Mouse (Mus musculus): ENCODE data around the gene Vegfa. TPM values are rescaled to one million over a fixed set of nuclear protein-coding genes. Genes with fewer than 3 reads are reported as not detected.

Vegfa gene
- total RNA-seq, 2 experiments from 2014 or later, result 231 to 234 TPM

GRCm38 (mm10) chr17:46052146-46052545 lies 20.0 kb upstream of the Vegfa start:
- intact Hi-C loops (cut with DNase I), result no loop called here
- no peak for DNase-seq

GRCm38 (mm10) chr17:46051356-46051755 lies 19.2 kb upstream of the Vegfa start:
- intact Hi-C loops (cut with DNase I), result no loop called here
- no peak for DNase-seq

- intact Hi-C loops (cut with DNase I), result no loop called here
- no peak for DNase-seq
These were observed 17.4 kb upstream of the Vegfa start for GRCm38 (mm10) chr17:46049567-46049966.

GRCm38 (mm10) chr17:46048184-46048583 lies 16.0 kb upstream of the Vegfa start:
- intact Hi-C loops (cut with DNase I), result no loop called here
- no peak for DNase-seq

- intact Hi-C loops (cut with DNase I), result no loop called here
- no peak for DNase-seq
These were observed 13.6 kb upstream of the Vegfa start for GRCm38 (mm10) chr17:46045742-46046141.

- no peak for DNase-seq
- intact Hi-C loops (cut with DNase I), result no loop called here
These were observed 12.8 kb upstream of the Vegfa start for GRCm38 (mm10) chr17:46044953-46045352.

GRCm38 (mm10) chr17:46042158-46042557 lies 10.0 kb upstream of the Vegfa start:
- DNase-seq, result no peak
- intact Hi-C loops (cut with DNase I), result no loop called here

- intact Hi-C loops (cut with DNase I), result loop anchor here (2.0 kb wide), 1 partner anchor 91 kb away; no protein-coding TSS in a partner anchor
- no peak for DNase-seq
These were observed 9.5 kb upstream of the Vegfa start for GRCm38 (mm10) chr17:46041679-46042078.

- DNase-seq, result peak in 1 of 2 experiments; percentile 55
- intact Hi-C loops (cut with DNase I), result loop anchor here (2.0 kb wide), 1 partner anchor 92 kb away; no protein-coding TSS in a partner anchor
These were observed 9.1 kb upstream of the Vegfa start for GRCm38 (mm10) chr17:46041223-46041622.

- intact Hi-C loops (cut with DNase I), result loop anchor here (2.0 kb wide), 1 partner anchor 92 kb away; no protein-coding TSS in a partner anchor
- DNase-seq, result no peak
These were observed 8.4 kb upstream of the Vegfa start for GRCm38 (mm10) chr17:46040561-46040960.

GRCm38 (mm10) chr17:46038906-46039305 lies 6.7 kb upstream of the Vegfa start:
- intact Hi-C loops (cut with DNase I), result no loop called here
- DNase-seq, result peak in 1 of 2 experiments; percentile 47

- no peak for DNase-seq
- intact Hi-C loops (cut with DNase I), result no loop called here
These were observed 4.2 kb upstream of the Vegfa start for GRCm38 (mm10) chr17:46036400-46036799.

GRCm38 (mm10) chr17:46034110-46034509 lies 1.9 kb upstream of the Vegfa start:
- DNase-seq, result no peak
- intact Hi-C loops (cut with DNase I), result loop anchor here (5.0 kb wide), 1 partner anchor 77 kb away; no protein-coding TSS in a partner anchor

GRCm38 (mm10) chr17:46033607-46034006 lies 1.4 kb upstream of the Vegfa start:
- peak in 1 of 2 experiments; percentile 41 for DNase-seq
- intact Hi-C loops (cut with DNase I), result loop anchor here (2.0 to 5.0 kb wide), 2 partner anchors 76 to 219 kb away; no protein-coding TSS in a partner anchor

- no peak for DNase-seq
- intact Hi-C loops (cut with DNase I), result loop anchor here (2.0 to 5.0 kb wide), 2 partner anchors 76 to 218 kb away; no protein-coding TSS in a partner anchor
These were observed 953 bp upstream of the Vegfa start for GRCm38 (mm10) chr17:46033122-46033521.

- peak; percentile 76 to 87 for DNase-seq
These were observed 453 bp downstream of the Vegfa start for GRCm38 (mm10) chr17:46031621-46032211.

GRCm38 (mm10) chr17:46030731-46031620 lies 1.2 kb downstream of the Vegfa start:
- DNase-seq, result peak; percentile 81 to 82
- intact Hi-C loops (cut with DNase I), result loop anchor here (5.0 kb wide), 1 partner anchor 74 kb away; no protein-coding TSS in a partner anchor

More at GRCm38 (mm10) chr17:46031621-46032211, 453 bp downstream of the Vegfa start:
- intact Hi-C loops (cut with DNase I), result loop anchor here (1.0 to 5.0 kb wide), 5 partner anchors 74 to 300 kb away; no protein-coding TSS in a partner anchor

- peak; percentile 65 to 66 for DNase-seq
- intact Hi-C loops (cut with DNase I), result loop anchor here (5.0 kb wide), 1 partner anchor 73 kb away; no protein-coding TSS in a partner anchor
These were observed 1.8 kb downstream of the Vegfa start for GRCm38 (mm10) chr17:46030323-46030730.

GRCm38 (mm10) chr17:46029554-46030207 lies 2.5 kb downstream of the Vegfa start:
- intact Hi-C loops (cut with DNase I), result loop anchor here (5.0 kb wide), 1 partner anchor 72 kb away; no protein-coding TSS in a partner anchor
- DNase-seq, result peak; percentile 58 to 60

- DNase-seq, result peak; percentile 52 to 62
- intact Hi-C loops (cut with DNase I), result no loop called here
These were observed 3.1 kb downstream of the Vegfa start for GRCm38 (mm10) chr17:46029052-46029553.

Measured in heart, postnatal 10 days (tissue).